Mouse (Mus musculus) spleen, postnatal 10 days (tissue): ENCODE measurements at regions not wholly inside any gene's neighbourhood (a gene's known extent, or its start where the extent isn't known, plus 50 kb on each side); places are given as distances from the start of the nearest gene placed in this dataset.
A peak's percentile ranks its signal among the peaks of the same experiment; 100 is the strongest.

Source experiments
- DNase-seq, 2 experiments: peaks; one replicate each; pipeline ENCODE4 v3.0.0; 2021 to 2022; ENCODE audit warnings: low spot score in 2 of 2

- DNase-seq, result peak in 1 of 2 experiments; percentile 15
These were observed 63.5 kb upstream of the Met start for GRCm38 (mm10) chr6:17400147-17400546.

GRCm38 (mm10) chr6:17408094-17408493 lies 55.5 kb upstream of the Met start:
- DNase-seq, result no peak

- DNase-seq, result no peak
These were observed 53.7 kb upstream of the Met start for GRCm38 (mm10) chr6:17409703-17410408.

GRCm38 (mm10) chr6:17410409-17410722 lies 53.2 kb upstream of the Met start:
- DNase-seq, result no peak
